Mouse (Mus musculus) ovary, adult 10 weeks (tissue): ENCODE measurements around the gene Ndufs7. TPM values are rescaled to one million over a fixed set of nuclear protein-coding genes. Genes with fewer than 3 reads are reported as not detected.

ENCODE experiments used
- polyA plus RNA-seq: library from polyadenylated mRNA; stranded (reverse); fragments of 350-450 nt; fragmentation: Illumina TruSeq; extraction: RNeasy Lipid Tissue Mini Kit (QIAGEN cat#74804); gene quantifications from one replicate; pipeline ENCODE4 v1.2.3, GENCODE M21; 2014

The Ndufs7 gene
- 1.1 TPM for polyA plus RNA-seq

DNA sequence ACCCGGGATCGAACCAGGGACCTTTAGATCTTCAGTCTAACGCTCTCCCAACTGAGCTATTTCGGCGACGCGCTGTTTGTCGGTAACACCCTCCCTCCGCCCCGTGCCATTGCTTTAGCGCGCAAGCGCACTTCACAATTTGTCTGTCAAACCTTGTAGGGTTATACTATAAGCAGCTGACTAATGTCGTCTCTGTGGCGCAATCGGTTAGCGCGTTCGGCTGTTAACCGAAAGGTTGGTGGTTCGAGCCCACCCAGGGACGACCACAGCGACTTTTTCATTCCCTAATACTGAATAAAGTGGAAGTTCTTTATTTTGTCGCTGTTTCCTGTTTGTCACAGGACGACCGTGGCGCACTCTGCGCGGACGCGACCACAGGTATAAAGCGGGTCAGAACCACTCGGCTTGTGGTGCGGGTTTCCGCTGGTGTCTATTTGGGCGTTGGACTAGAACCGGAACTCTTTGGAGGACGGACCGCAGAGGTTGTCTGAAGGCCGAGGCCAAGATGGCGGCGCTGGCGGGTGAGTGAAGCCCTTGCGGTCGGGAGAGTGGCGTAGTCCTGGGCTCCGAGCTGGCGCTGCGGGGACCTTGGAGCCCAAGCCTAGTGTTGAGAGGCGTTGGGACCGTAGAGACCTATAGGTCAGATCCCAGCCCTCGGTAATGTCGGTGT lies at the start of gene Ndufs7:
Ndufs7 (plus strand) TSS at position 151 of the 670 bp plus-strand sequence.

DNA sequence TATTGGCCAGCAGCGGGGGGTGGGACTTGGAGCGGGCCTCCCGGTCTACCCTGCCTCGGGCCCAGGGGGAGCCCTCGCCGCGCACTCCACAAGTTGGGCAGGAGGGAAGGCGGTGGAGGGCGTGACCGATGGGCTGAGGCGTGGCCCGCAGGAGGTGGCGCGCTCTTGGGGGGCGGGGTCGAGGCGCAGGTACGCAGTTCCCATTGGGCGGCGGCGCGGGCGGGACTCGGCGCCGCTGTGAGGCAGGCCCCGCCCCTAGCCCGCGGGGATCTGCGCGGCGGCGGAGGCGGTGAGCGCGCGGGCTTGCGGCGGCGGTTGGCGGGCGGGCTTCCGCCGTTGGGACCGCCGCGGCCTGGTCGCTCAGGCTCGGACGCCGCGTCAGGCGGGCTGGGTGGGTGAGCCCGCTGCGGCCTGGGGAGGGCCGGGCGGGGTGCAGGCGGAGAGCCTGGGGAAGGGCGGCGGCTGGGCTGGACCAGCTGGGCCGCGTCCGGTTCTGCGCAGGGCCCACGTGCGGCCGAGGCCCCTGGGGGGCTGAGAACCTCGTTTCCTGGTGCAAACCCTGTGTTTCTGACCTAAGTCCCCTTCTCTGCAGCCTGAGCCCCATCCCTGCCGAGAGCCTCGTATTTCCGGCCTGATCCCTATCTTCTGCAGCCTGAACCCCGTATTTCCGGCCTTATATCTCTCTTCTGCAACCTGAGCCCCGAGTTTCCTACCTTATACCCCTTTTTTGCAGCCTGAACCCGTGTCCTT lies 22.3 kb upstream of the Ndufs7 start, which contains the start of gene Mum1:
Mum1 (plus strand) TSS at position 19 of the 750 bp plus-strand sequence.

DNA sequence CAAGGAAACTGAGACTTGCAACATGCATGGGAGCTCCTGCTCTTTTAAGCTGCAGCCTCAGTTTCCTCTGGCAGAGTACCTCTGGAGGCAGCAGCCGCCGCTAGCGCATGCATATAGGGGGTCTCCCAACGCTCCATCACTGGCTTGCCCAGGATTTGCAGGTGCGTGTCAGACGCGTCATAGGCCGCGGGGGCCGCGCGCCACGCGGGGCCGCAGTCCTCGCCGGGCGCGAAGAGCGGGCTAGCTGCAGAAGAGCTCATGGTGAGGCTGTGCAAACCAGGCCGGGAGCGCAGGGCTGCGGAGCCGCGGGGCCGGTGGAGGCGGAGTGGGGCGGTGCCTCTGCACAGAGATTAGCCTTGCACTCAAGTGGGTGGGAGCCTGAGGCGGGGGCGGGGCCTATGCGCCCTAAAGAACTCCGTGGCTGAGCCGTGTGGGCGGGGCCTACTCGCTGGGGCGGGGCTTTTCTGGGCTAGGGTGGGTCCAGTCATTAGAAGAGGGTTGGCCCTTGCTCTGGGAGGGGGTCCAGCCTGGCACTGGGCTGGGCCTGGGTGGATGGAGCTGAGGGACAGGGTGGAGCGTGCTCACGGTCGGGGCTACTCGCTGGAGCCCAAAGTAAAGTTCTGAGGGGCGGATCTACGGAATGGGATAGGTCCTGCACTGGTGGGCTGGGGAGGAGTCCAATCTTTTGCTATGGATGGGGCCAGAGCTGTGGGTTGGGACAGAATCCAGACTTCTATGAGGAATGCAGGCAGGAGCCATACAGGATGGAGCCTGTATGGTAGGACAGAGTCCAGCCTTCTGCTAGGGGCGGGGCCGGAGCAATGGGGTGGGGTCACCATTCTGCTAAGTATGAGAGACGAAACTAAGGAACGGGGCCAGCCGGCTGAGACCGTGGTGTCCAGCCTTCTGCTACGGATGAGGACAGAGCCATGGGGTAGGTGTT lies 12.0 kb downstream of the Ndufs7 start, which contains the start of the genes Gamt and Dazap1:
Gamt (minus strand) TSS at position 371 of the 943 bp plus-strand sequence.
Dazap1 (plus strand) TSS at position 845 of the 943 bp plus-strand sequence.

DNA sequence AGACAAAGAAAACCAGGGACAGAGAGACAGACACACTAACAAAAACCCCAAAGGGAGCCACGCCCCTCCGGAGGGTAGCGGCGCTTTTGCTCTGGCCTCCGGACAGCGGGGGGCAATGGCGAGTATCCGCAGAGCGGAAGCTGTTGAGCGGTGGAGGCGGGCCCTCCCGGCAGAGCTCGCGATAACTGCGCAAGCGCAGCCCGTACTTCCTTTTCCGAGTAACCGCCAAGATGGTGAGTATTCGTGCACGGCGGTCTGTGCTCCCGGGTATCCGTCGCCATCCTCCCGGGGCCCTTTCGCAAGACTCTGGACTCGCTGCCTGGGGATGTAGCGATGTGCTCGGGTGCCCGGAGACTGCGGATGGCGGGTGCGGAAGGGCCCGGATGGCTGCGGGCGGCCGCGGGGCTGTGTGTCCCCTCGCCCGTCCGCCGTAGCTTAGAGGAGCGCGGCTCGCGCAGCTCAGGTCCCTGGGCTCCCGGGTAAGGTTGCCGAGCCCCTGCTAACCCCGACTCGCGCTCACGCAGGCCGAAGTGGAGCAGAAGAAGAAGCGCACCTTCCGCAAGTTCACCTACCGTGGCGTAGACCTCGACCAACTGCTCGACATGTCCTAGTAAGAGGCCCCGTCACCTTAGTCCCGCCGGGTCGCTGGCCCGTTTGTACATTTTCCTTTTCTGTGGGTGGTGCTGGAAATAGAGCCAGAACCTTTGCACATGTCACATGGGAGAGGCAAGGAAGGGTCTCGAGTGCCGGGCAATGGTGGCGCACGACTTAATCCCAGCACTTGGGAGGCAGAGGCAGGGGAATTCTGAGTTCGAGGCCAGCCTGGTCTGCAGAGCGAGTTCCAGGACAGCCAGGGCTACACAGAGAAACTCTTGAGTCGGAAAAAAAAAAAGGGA lies 43.6 kb downstream of the Ndufs7 start, which contains the start of gene Rps15:
Rps15 (plus strand) TSS at position 203 of the 896 bp plus-strand sequence.

DNA sequence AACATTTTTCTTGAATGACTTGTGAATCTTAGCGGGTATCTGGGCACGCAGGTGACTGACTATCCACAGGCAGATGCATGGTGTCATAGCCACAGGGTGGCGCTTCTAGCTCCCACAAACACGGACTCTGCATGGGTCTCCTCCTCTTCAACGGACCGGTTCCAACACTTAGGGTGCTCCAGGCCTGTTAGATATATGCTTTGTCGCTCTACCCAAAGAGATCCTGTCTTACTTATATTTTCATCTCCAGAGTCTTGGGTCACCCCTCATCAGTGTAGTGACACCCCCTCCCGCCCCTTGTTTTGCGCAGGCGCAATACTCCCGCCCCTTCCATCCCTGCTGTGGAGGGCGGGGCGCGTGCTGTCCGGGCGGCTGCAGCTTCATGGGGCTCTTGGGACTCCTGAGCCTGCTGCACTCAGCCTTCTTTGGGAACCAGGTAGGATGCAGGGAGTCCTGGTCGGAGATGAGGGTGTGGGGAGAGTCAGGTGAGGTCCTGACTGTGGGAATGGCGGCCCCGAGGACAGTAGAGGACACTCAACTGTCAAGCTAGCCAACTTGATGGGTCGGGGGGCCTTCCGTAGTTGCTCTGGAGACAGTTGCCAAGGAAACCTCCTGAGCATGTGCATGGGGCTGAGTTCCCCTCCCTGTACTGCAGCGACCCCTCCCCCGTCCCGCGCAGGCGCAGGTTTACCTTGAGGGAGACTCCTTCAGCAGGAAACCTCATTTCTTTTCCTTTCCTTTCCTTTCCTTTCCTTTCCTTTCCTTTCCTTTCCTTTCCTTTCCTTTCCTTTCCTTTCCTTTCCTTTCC lies 46.9 kb downstream of the Ndufs7 start, which contains the start of gene Apc2:
Apc2 (plus strand) TSS at position 360 of the 808 bp plus-strand sequence.

Other genes starting within 250 kb of the Ndufs7 start
- gene Arhgap45, start 232.5 kb upstream of the Ndufs7 start, polyA plus RNA-seq: not detected
- 0.51 TPM for gene Polr2e, start 209.3 kb upstream of the Ndufs7 start, polyA plus RNA-seq
- 21.6 TPM for gene Gpx4, start 202.0 kb upstream of the Ndufs7 start, polyA plus RNA-seq
- gene Sbno2, start 143.6 kb upstream of the Ndufs7 start, polyA plus RNA-seq: 0.29 TPM
- 4.8 TPM for gene Stk11, start 133.3 kb upstream of the Ndufs7 start, polyA plus RNA-seq
- 0.34 TPM for gene Atp5d, start 110.5 kb upstream of the Ndufs7 start, polyA plus RNA-seq
- not detected for gene Cbarp, start 108.3 kb upstream of the Ndufs7 start, polyA plus RNA-seq
- 10.3 TPM for gene Midn, start 100.8 kb upstream of the Ndufs7 start, polyA plus RNA-seq
- gene Cirbp, start 83.1 kb upstream of the Ndufs7 start, polyA plus RNA-seq: 34.8 TPM
- 1.1 TPM for gene 1600002K03Rik, start 76.2 kb upstream of the Ndufs7 start, polyA plus RNA-seq
- 5.3 TPM for gene Efna2, start 69.6 kb upstream of the Ndufs7 start, polyA plus RNA-seq
- 5.4 TPM for gene Mum1, start 22.7 kb upstream of the Ndufs7 start, polyA plus RNA-seq
- not detected for gene Gamt, start 11.9 kb downstream of the Ndufs7 start, polyA plus RNA-seq
- gene Dazap1, start 12.4 kb downstream of the Ndufs7 start, polyA plus RNA-seq: 25.0 TPM
- gene Rps15, start 43.3 kb downstream of the Ndufs7 start, polyA plus RNA-seq: not detected
- gene Apc2, start 46.9 kb downstream of the Ndufs7 start, polyA plus RNA-seq: not detected
- 1.1 TPM for gene 2310011J03Rik, start 71.4 kb downstream of the Ndufs7 start, polyA plus RNA-seq
- not detected for gene Pcsk4, start 80.4 kb downstream of the Ndufs7 start, polyA plus RNA-seq
- gene Reep6, start 80.8 kb downstream of the Ndufs7 start, polyA plus RNA-seq: not detected
- gene Adamtsl5, start 99.3 kb downstream of the Ndufs7 start, polyA plus RNA-seq: not detected
- gene Plk5, start 107.3 kb downstream of the Ndufs7 start, polyA plus RNA-seq: not detected
- gene Mex3d, start 138.5 kb downstream of the Ndufs7 start, polyA plus RNA-seq: 29.8 TPM
- not detected for gene Mbd3, start 150.4 kb downstream of the Ndufs7 start, polyA plus RNA-seq
- gene Uqcr11, start 157.7 kb downstream of the Ndufs7 start, polyA plus RNA-seq: not detected
- gene Tcf3, start 184.5 kb downstream of the Ndufs7 start, polyA plus RNA-seq: 6.6 TPM
- gene Onecut3, start 245.7 kb downstream of the Ndufs7 start, polyA plus RNA-seq: not detected